Mouse (Mus musculus): Measurements from ENCODE around the gene Fbp2.

DNA sequence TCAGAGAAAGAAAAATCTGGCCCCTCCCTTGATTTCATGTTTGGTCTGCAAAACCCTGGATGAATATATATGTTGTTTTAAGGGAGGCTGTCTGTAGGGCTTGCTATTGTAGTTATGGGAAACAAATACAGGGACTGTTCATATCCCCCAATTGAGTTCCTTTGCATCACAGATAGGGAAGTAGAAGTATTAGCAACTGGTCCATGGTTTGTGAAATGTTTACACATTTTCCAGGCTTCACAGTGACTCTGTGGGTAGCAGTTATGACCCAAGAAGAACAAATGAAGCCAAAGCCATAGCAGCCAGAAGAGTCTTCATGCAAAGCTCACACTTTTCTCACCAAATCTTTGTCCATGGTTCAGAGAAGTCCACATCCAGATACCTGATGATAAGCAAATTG lies 42.9 kb upstream of the Fbp2 start:
- no peak for TF ChIP-seq CTCF (IDR thresholded peaks at IDR 0.05; ENCODE audit: control insufficient read depth, insufficient read depth, insufficient read length)
- TF ChIP-seq USF1 (IDR thresholded peaks at IDR 0.05; ENCODE audit: low read depth) = no peak
- TF ChIP-seq CEBPB (IDR thresholded peaks at IDR 0.05; ENCODE audit: low read depth) = no peak
- TF ChIP-seq MAX (IDR thresholded peaks at IDR 0.05) = no peak
- no peak for TF ChIP-seq MYOD1 (IDR thresholded peaks at IDR 0.05; ENCODE audit: control insufficient read depth, insufficient read length, low read depth)
